Comparison of ENCODE assay signal across 8 mouse cellular contexts in genomic region chr2:163420366-163420886, GRCm38 (mm10). TPM values are rescaled to one million over a fixed set of nuclear protein-coding genes. Genes with fewer than 3 reads are reported as not detected.
DNase-seq lines count a peak whose midpoint lies in the region; ATAC-seq and TF ChIP-seq lines count a peak whose summit lies in the region.

No protein-coding gene starts in this region.

- H3K9ac ChIP-seq in kidney, embryonic 16.5 days (replicated peaks; ENCODE audit: low read length): peak overlapping the region; percentile 85
- peak overlapping the region; percentile 77 for H3K9ac ChIP-seq in heart, postnatal 0 days (replicated peaks; ENCODE audit: low read depth, low read length)

- H3K36me3 ChIP-seq in kidney, embryonic 16.5 days (ENCODE audit: insufficient read depth, low read length): no peaks in the 10 kb centered on the region
- H3K36me3 ChIP-seq in heart, postnatal 0 days (replicated peaks; ENCODE audit: control insufficient read depth, insufficient read depth, low read length): 0 out of 2 replicates have a peak, but pooled peaks cover 8% of the 10 kb centered on the region
- H3K36me3 ChIP-seq in macrophage (ENCODE audit: inconsistent target): no peaks in the 10 kb centered on the region

- peaks cover 75% of the 10 kb centered on the region for H3K79me2 ChIP-seq in macrophage (ENCODE audit: inconsistent target)

- ATAC-seq in kidney, embryonic 16.5 days (ENCODE audit: low FRiP score, low TSS enrichment): no peak
- ATAC-seq in heart, postnatal 0 days (ENCODE audit: insufficient read depth, low read depth): no peak
- no peak for ATAC-seq in cerebellum, adult (ENCODE audit: insufficient number of reproducible peaks, low FRiP score, low TSS enrichment)

- peak overlapping the region; percentile 70 for H3K4me3 ChIP-seq in kidney, embryonic 16.5 days (ENCODE audit: low read length)
- H3K4me3 ChIP-seq in heart, postnatal 0 days (ENCODE audit: low read depth, low read length): peak overlapping the region; percentile 95
- H3K4me3 ChIP-seq in macrophage (ENCODE audit: inconsistent target): peak overlapping the region; percentile 90

- H3K27me3 ChIP-seq in kidney, embryonic 16.5 days (ENCODE audit: insufficient read depth, low read length): no peaks in the 10 kb centered on the region
- no peaks in the 10 kb centered on the region for H3K27me3 ChIP-seq in heart, postnatal 0 days (ENCODE audit: control insufficient read depth, insufficient read depth, low read length)

- no peak overlapping the region for H3K27ac ChIP-seq in kidney, embryonic 16.5 days (ENCODE audit: low read length)
- H3K27ac ChIP-seq in heart, postnatal 0 days (ENCODE audit: low read depth): peak overlapping the region; percentile 91
- H3K27ac ChIP-seq in macrophage: peak overlapping the region; percentile 97

- H3K9me3 ChIP-seq in kidney, embryonic 16.5 days (ENCODE audit: low read length): no peaks in the 10 kb centered on the region
- H3K9me3 ChIP-seq in heart, postnatal 0 days (replicated peaks; ENCODE audit: control insufficient read depth, low read length): no peaks in the 10 kb centered on the region

- peak overlapping the region; percentile 73 for H3K4me2 ChIP-seq in kidney, embryonic 16.5 days (replicated peaks; ENCODE audit: low read depth, low read length)
- peak overlapping the region; percentile 76 for H3K4me2 ChIP-seq in heart, postnatal 0 days (ENCODE audit: low read depth, low read length)

- TF ChIP-seq EP300 in heart, postnatal 0 days (IDR thresholded peaks at IDR 0.05; ENCODE audit: low read depth): no peak

- peaks cover 22% of the 10 kb centered on the region for H3K4me1 ChIP-seq in kidney, embryonic 16.5 days (ENCODE audit: insufficient read depth, low read length)
- H3K4me1 ChIP-seq in heart, postnatal 0 days (ENCODE audit: control insufficient read depth, insufficient read depth): peaks cover 24% of the 10 kb centered on the region

- TF ChIP-seq CTCF in heart, postnatal 0 days (IDR thresholded peaks at IDR 0.05; ENCODE audit: low read depth): 0 out of 2 replicates have a peak, but pooled peaks have one; percentile 10

- 30% methylated on average over 10 of the region's 10 CpGs for WGBS in kidney, embryonic 16.5 days
- 10% methylated on average over 10 of the region's 10 CpGs for WGBS in heart, postnatal 0 days
- WGBS in macrophage (ENCODE audit: missing documents): 9% methylated on average over 10 of the region's 10 CpGs

- DNase-seq in kidney, postnatal 25 days: no peak
- peak; percentile 49 for DNase-seq in NIH3T3 (ENCODE audit: low read depth)
- no peak for DNase-seq in heart, postnatal 0 days (ENCODE audit: low spot score)
- DNase-seq in ovary, adult 18-20 months (ENCODE audit: low spot score): no peak
- no peak for DNase-seq in urinary bladder, postnatal 4 days (ENCODE audit: low spot score in 2 of 2)

RNA-seq across cellular contexts. Expression of gene Oser1, which starts 4.1 kb away (rescaled TPM):
- polyA plus RNA-seq in kidney, embryonic 16.5 days (2015; fragmentation: Nextera tagmentation; extraction: Ambion mirVana): 95.6 and 99.2 TPM in 2 replicates
- total RNA-seq in heart, postnatal 0 days (2014; rRNA removed; ENCODE audit: low replicate concordance): 23.8 and 28.9 TPM in 2 replicates
- polyA plus RNA-seq in heart, postnatal 0 days (2015; fragmentation: Nextera tagmentation; extraction: Ambion mirVana): 41.4 and 45.1 TPM in 2 replicates
- total RNA-seq in macrophage (2018; cell fraction: chromatin; rRNA removed): 10 to 100 TPM; 25.3 to 59.8 (median 30.5) TPM
- total RNA-seq in macrophage (2018; cell fraction: cytosol; rRNA removed): 10 to 100 TPM; 32.8 to 66.5 (median 42.2) TPM
- 10 to 100 TPM; 31.1 to 56.1 (median 42.5) TPM for total RNA-seq in macrophage (2018; cell fraction: nucleus; rRNA removed)
- polyA plus RNA-seq in macrophage (2018): 49.3 to 58.0 TPM (median 55.1 TPM) in 3 replicates

RNA-seq across cellular contexts. Expression of gene Gdap1l1, which starts 17.9 kb away (rescaled TPM):
- polyA plus RNA-seq in kidney, embryonic 16.5 days (2015; fragmentation: Nextera tagmentation; extraction: Ambion mirVana): 0.91 and 2.2 TPM in 2 replicates
- total RNA-seq in heart, postnatal 0 days (2014; rRNA removed; ENCODE audit: low replicate concordance): not detected in 2 replicates
- 0.10 TPM in 1 of 2 replicates, not detected in the other for polyA plus RNA-seq in heart, postnatal 0 days (2015; fragmentation: Nextera tagmentation; extraction: Ambion mirVana)
- under 1 TPM in 6 of 26 experiments, not detected in 20; 0.49 to 0.99 (median 0.68) TPM for total RNA-seq in macrophage (2018; cell fraction: chromatin; rRNA removed)
- 1 to 10 TPM in 5 of 26 experiments, under 1 TPM in 19, not detected in 2; 0.07 to 2.1 (median 0.63) TPM for total RNA-seq in macrophage (2018; cell fraction: cytosol; rRNA removed)
- 1 to 10 TPM in 1 of 26 experiments, under 1 TPM in 7, not detected in 18; 0.41 to 1.3 (median 0.83) TPM for total RNA-seq in macrophage (2018; cell fraction: nucleus; rRNA removed)
- 0.63 to 2.4 TPM (median 1.1 TPM) in 3 replicates for polyA plus RNA-seq in macrophage (2018)

RNA-seq across cellular contexts. Expression of gene Jph2, which starts 22.6 kb away (rescaled TPM):
- polyA plus RNA-seq in kidney, embryonic 16.5 days (2015; fragmentation: Nextera tagmentation; extraction: Ambion mirVana): 2.8 and 3.3 TPM in 2 replicates
- 215 and 246 TPM in 2 replicates for total RNA-seq in heart, postnatal 0 days (2014; rRNA removed; ENCODE audit: low replicate concordance)
- polyA plus RNA-seq in heart, postnatal 0 days (2015; fragmentation: Nextera tagmentation; extraction: Ambion mirVana): 47.3 and 61.7 TPM in 2 replicates
- under 1 TPM in 1 of 26 experiments, not detected in 25; 0.76 TPM for total RNA-seq in macrophage (2018; cell fraction: chromatin; rRNA removed)
- under 1 TPM in 1 of 26 experiments, not detected in 25; 0.04 TPM for total RNA-seq in macrophage (2018; cell fraction: cytosol; rRNA removed)
- total RNA-seq in macrophage (2018; cell fraction: nucleus; rRNA removed): not detected
- not detected in 3 replicates for polyA plus RNA-seq in macrophage (2018)

RNA-seq across cellular contexts. Expression of gene Fitm2, which starts 52.0 kb away (rescaled TPM):
- polyA plus RNA-seq in kidney, embryonic 16.5 days (2015; fragmentation: Nextera tagmentation; extraction: Ambion mirVana): 11.3 and 11.7 TPM in 2 replicates
- total RNA-seq in heart, postnatal 0 days (2014; rRNA removed; ENCODE audit: low replicate concordance): 22.1 and 44.8 TPM in 2 replicates
- 23.5 and 24.5 TPM in 2 replicates for polyA plus RNA-seq in heart, postnatal 0 days (2015; fragmentation: Nextera tagmentation; extraction: Ambion mirVana)
- 1 to 10 TPM in 12 of 26 experiments, under 1 TPM in 12, not detected in 2; 0.25 to 4.1 (median 0.97) TPM for total RNA-seq in macrophage (2018; cell fraction: chromatin; rRNA removed)
- total RNA-seq in macrophage (2018; cell fraction: cytosol; rRNA removed): 1 to 10 TPM in 25 of 26 experiments, under 1 TPM in 1; 0.81 to 3.8 (median 2.5) TPM
- 1 to 10 TPM in 25 of 26 experiments, under 1 TPM in 1; 0.86 to 6.8 (median 2.2) TPM for total RNA-seq in macrophage (2018; cell fraction: nucleus; rRNA removed)
- 1.3 to 3.6 TPM (median 2.1 TPM) in 3 replicates for polyA plus RNA-seq in macrophage (2018)

Comparison
In these comparisons a context has a peak if more than half of its experiments do, and no peak if none do; other contexts are left out.
1. RNA of gene Jph2, which starts 22.6 kb away (polyA plus RNA-seq): 47.3 to 61.7 TPM in heart, postnatal 0 days; 2.8 to 3.3 TPM in kidney, embryonic 16.5 days and not detected in macrophage; every median in the first group is over 10 times any median in the second.
2. Peak in every context shown above with its lines, with median percentiles within 50 percentile points of each other: H3K4me3 ChIP-seq.